Mouse (Mus musculus): Measurements from ENCODE around the gene Chuk. TPM values are rescaled to one million over a fixed set of nuclear protein-coding genes. Genes with fewer than 3 reads are reported as not detected.
"Not testable (repeated sequence)": the region's sequence is repeated elsewhere in the genome, so short reads cannot be mapped to it uniquely, and the experiment has no call there.

The Chuk gene
- total RNA-seq (2021), result 10 to 100 TPM; 61.4 to 64.7 TPM

DNA sequence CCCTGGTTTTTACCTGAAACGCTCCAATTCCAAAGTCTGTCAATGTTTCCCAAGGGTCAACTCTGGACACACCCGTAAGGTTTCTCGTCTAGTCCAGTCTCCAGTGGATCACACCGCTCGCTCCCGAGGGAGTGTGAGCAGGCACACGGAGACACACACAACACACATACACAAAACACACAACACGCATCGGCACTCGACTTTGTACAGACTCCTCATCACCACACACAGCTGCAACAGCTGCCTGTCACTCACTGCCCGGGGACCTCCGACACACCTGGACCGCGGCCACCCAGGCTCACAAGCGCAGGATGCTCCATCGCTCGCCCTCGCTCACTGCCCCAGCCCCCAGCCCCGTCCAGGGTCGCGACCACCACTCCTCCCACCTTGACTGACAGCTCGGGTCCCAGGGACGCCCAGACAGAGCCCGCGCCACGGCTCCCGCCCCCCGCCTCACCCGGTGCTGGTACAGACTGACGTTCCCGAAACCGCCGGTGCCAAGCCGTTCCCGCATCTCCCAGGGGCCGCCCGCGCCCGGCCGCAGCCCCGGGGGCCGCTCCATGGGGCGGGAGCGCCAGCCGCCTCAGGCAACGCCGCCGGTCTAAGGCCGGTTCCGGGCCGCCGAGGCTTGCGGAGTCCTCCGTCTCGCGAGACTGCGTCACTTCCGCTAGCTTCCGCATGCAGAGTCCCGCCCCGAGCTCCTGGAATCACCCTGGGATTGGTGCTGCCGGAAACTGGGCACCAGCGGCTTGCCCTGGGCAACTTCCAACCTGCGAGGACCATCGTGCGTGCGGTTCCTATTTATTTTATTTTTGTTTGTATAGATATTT lies at the start of gene Chuk:
TSS of gene Chuk (minus strand) at position 650 of the 830 bp plus-strand sequence.
- intact Hi-C loops (cut with DNase I), result no loop called here
- DNase-seq, result peak; percentile 96

- intact Hi-C loops (cut with DNase I), result no loop called here
- DNase-seq, result no peak
Measured at GRCm38 (mm10) chr19:44157005-44157404, 49.7 kb upstream of the Chuk start.

- intact Hi-C loops (cut with DNase I), result no loop called here
- DNase-seq, result no peak
Measured at GRCm38 (mm10) chr19:44153781-44154180, 46.5 kb upstream of the Chuk start.

DNA sequence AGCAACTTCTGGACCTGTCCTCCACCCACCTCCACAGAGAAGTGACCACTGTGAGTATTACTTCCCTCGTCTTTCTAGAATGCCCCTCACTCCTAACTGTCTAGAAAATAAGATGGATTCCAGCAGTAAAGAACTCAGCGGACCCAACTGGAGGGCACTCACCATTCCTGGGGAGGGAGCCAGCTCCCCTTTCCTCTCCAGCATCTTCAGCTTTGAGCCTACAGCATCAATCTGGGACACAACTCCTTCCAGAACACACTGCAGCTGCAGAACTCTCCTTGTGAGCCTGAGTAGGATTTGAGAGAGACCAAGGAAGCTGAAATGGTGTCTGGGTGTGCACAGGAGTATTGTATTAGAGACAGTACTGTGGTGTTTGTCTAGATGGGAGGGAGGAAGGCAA lies 41.7 kb upstream of the Chuk start:
- intact Hi-C loops (cut with DNase I), result no loop called here
- no peak for DNase-seq

GRCm38 (mm10) chr19:44148345-44148744 lies 41.1 kb upstream of the Chuk start:
- no peak for DNase-seq
- intact Hi-C loops (cut with DNase I), result no loop called here

GRCm38 (mm10) chr19:44146951-44147350 lies 39.7 kb upstream of the Chuk start:
- no peak for DNase-seq
- intact Hi-C loops (cut with DNase I), result no loop called here

DNA sequence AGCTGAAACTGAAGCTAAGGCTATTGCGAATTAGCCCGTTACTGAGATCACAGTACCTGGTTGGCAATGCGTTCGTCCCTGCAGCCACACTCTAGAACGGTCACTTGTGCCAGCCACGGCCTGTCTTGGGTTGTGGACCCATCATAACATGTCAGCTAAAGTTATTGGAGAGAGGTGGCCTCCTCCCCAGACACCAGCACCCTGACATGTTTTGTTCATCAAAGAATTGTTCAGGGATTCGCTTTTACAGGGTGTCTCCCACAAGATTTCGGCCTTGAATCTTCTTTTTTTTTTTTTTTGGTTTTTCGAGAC lies 39.2 kb upstream of the Chuk start:
- intact Hi-C loops (cut with DNase I), result no loop called here
- no peak for DNase-seq

- intact Hi-C loops (cut with DNase I), result no loop called here
- DNase-seq, result peak; percentile 87
Measured at GRCm38 (mm10) chr19:44145702-44146567, 38.7 kb upstream of the Chuk start, which contains the start of gene Bloc1s2. TSS of gene Bloc1s2 (minus strand) at chr19:44146446.

DNA sequence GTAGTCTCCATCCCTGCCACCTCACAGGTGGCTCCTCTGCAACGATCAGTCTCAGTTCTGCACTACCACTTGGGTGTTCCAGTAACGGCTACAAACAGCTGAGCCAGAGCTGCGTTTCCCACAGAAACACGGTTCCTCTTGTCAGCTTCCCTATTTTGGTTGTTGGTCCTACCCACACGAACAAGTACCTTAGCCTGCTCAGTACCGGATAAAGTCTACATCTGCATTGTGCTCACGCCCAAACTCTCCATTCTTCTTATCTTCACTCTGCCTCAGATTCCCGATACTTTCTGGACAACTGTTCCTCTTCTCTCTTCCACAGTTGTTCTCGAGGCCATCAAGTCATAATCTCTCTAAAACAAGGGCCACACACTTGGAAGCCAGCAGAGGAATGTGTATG lies 37.1 kb upstream of the Chuk start:
- intact Hi-C loops (cut with DNase I), result no loop called here
- no peak for DNase-seq

DNA sequence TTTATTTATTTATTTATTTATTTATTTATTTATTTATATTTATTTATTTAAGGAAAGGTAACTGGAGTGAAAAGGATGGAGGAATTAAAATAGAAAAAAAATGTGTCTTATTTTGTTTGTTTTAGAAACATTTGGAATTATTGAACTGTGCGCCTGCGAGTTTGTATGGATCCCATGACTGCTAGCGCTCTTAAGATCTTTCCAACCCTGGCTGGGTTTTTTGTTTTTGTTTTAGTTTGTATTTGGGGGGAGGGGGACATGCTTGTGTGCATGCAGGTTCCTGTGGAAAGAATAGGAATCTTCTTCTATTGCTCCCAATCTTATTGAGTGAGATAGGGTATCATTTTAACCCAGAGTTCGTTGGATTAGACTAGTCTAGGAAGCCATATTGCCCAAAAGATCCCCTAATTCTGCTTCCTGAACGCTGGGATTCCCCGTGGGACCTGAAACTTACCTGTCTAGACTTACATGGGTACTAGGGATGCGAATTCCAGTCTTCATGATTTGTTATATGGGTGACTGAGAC lies 28.7 kb upstream of the Chuk start:
- intact Hi-C loops (cut with DNase I), result no loop called here
- DNase-seq, result peak; percentile 5

GRCm38 (mm10) chr19:44135072-44135959 lies 28.0 kb upstream of the Chuk start, which contains the start of gene Cwf19l1:
TSS of gene Cwf19l1 (minus strand) at chr19:44135876.
- intact Hi-C loops (cut with DNase I), result no loop called here

GRCm38 (mm10) chr19:44132917-44133316 lies 25.6 kb upstream of the Chuk start:
- intact Hi-C loops (cut with DNase I), result no loop called here

More at GRCm38 (mm10) chr19:44135072-44135959, 28.0 kb upstream of the Chuk start, which contains the start of gene Cwf19l1:
- peak; percentile 88 for DNase-seq

DNA sequence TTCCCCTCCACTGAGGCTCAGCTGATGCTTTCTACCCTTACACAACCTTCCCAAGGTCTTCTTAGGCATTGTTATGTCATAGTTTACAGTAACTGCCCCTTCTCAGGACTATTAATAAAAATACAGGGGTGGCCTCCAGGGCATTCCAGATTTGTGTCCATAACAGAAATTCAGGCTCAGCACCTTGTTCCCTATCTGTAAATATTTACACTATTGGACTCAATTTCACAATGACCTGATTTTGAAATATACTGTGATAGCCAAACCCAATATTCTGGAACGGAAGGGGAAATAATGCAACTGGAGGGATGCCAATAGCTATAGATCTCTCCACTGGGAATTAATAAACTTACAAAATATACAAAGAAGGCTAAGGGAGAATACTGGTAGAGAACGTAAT lies 21.3 kb upstream of the Chuk start:
- DNase-seq, result no peak
- intact Hi-C loops (cut with DNase I), result no loop called here

More at GRCm38 (mm10) chr19:44132917-44133316, 25.6 kb upstream of the Chuk start:
- no peak for DNase-seq

DNA sequence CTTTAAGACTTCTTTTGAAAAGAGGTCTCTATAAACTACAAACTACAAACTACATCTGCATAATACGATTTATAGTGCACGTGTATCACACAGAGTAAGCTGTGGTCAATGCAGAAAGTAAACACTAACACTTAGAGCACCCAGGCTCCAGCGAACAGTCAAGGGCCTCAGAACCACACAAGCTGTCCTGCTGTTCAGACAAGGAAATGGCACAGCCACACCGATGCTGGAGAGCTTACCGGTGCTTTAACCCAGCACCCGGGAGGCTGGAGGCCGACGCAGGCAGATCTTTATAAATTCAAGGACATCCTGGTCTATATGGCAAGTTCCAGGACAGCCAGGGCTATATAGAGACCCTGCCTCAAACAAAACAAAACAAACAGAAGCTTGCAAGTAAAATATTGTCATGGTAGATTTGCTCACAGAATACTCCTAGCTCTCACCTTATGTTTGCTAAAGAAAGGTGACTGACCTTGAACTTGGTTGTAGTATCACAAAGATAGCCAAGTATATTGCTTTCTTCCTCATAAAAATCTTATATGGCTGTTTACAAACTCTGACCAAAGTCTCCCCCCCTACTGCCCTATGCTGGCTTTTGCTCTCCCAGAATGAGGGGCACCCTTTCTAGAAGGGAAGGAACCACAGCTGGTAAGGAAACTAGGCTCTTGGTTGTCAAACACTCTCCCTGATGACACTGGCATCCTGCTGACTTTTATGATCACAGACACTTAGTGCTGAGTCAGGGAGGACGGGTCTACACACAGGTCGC lies 20.6 kb upstream of the Chuk start:
- no peak for DNase-seq
- intact Hi-C loops (cut with DNase I), result no loop called here

GRCm38 (mm10) chr19:44121137-44121536 lies 13.9 kb upstream of the Chuk start:
- intact Hi-C loops (cut with DNase I), result no loop called here
- no peak for DNase-seq

- DNase-seq; intact Hi-C loops (cut with DNase I): not testable (repeated sequence)
Measured at GRCm38 (mm10) chr19:44120686-44121085, 13.4 kb upstream of the Chuk start.

DNA sequence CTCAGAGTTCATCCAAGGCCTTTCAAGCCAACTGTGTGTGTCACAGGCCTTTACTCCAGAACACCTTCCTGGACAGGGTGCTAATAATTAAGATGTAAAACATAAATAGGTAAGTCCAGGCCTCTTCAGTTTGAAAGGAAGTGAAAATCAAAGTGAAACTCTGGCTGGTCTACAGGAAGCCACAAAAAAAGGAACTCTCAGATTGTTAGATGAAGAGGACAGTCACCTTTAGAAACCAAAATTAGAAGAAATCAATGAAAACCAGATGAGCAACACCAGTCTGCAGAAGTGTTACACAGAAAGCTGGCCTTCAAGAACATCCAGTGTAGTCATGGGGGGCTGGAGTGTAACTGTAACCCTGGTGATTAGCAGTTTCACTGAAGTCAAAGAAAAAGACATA lies 10.5 kb upstream of the Chuk start:
- intact Hi-C loops (cut with DNase I), result no loop called here
- DNase-seq, result no peak

DNA sequence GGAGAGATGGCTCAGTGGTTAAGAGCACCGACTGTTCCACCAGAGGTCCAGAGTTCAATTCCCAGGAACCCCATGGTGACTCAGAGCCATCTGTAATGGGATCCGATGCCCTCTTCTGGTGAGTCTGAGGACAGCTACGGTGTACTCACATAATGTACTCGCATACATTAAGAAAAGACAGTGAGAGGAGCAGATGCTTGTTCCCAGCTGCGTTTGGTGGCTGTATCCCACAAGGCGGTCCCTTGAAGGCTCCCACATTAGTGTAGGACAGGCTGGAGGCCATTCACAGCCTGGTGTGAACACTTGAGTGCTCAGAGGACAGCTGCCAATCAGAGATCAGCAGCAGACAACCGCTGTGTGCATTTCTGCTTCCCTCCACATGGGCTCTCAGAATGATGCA lies 4.4 kb upstream of the Chuk start:
- DNase-seq, result peak; percentile 2
- intact Hi-C loops (cut with DNase I), result no loop called here

GRCm38 (mm10) chr19:44110356-44110755 lies 3.1 kb upstream of the Chuk start:
- intact Hi-C loops (cut with DNase I), result no loop called here
- no peak for DNase-seq

GRCm38 (mm10) chr19:44108996-44109395 lies 1.7 kb upstream of the Chuk start:
- intact Hi-C loops (cut with DNase I), result no loop called here
- DNase-seq, result peak; percentile 14
